Mouse (Mus musculus) bone marrow macrophage, adult 2 months (primary cell): ENCODE results near the gene Prkce. TPM values are rescaled to one million over a fixed set of nuclear protein-coding genes. Genes with fewer than 3 reads are reported as not detected.

Experiments used
- H3K27ac ChIP-seq: 2 replicates; pipeline ENCODE4 v1.5.1; 2012; ENCODE audit warnings: low read depth, low read length; ENCODE audit not compliant: insufficient read depth
- H3K4me1 ChIP-seq: 2 replicates; pipeline ENCODE4 v1.6.1; 2012; ENCODE audit warnings: low read length; ENCODE audit not compliant: control insufficient read depth, insufficient read depth
- H3K4me3 ChIP-seq: 2 replicates; pipeline ENCODE4 v1.5.1; 2012; ENCODE audit warnings: mild to moderate bottlenecking, low read length, moderate library complexity; ENCODE audit not compliant: insufficient read depth
- CTCF ChIP-seq: IDR thresholded peaks from 2 replicates; pipeline ENCODE4 v1.5.1; 2012; ENCODE audit warnings: low read depth, mild to moderate bottlenecking, low read length, moderate library complexity
- POLR2A ChIP-seq: IDR thresholded peaks from 2 replicates; pipeline ENCODE4 v1.6.1; 2012; ENCODE audit warnings: mild to moderate bottlenecking, low read depth, low read length, borderline replicate concordance
- polyA plus RNA-seq: library from polyadenylated mRNA; stranded (reverse); fragments of >200 nt; gene quantifications from 2 replicates; pipeline ENCODE4 v1.2.4, GENCODE M21; 2012; ENCODE audit not compliant: missing spikeins, insufficient read depth, insufficient read length

Gene Prkce
- polyA plus RNA-seq, 1 experiment = 1.8 TPM

GRCm38 (mm10) chr17:86170164-86170958 is 2.8 kb downstream of the Prkce start:
- no peak for TF ChIP-seq CTCF
- TF ChIP-seq POLR2A = no peak
- Histone ChIP-seq H3K4me3 (no peak overlapping the region), H3K4me1 (peaks cover 4% of the 10 kb centered on the region; the same call in 1 of the 2 replicates), H3K27ac (no peak overlapping the region)

GRCm38 (mm10) chr17:86175516-86175915 is 7.9 kb downstream of the Prkce start:
- H3K4me1 ChIP-seq = peaks cover 2% of the 10 kb centered on the region; the same call in 1 of the 2 replicates
- no peak overlapping the region for H3K27ac ChIP-seq
- no peak overlapping the region for H3K4me3 ChIP-seq
- TF ChIP-seq CTCF = no peak
- no peak for TF ChIP-seq POLR2A

GRCm38 (mm10) chr17:86176722-86177121 is 9.1 kb downstream of the Prkce start:
- H3K4me3 ChIP-seq = no peak overlapping the region
- no peaks in the 10 kb centered on the region for H3K4me1 ChIP-seq
- TF ChIP-seq CTCF (no peak), POLR2A (no peak)
- no peak overlapping the region for H3K27ac ChIP-seq

- no peak for TF ChIP-seq POLR2A
- no peak for TF ChIP-seq CTCF
- no peak overlapping the region for H3K4me3 ChIP-seq
Observed at GRCm38 (mm10) chr17:86183788-86184187, 16.2 kb downstream of the Prkce start.

GRCm38 (mm10) chr17:86184552-86185209 is 17.1 kb downstream of the Prkce start:
- TF ChIP-seq POLR2A = no peak
- no peak for TF ChIP-seq CTCF
- no peaks in the 10 kb centered on the region for H3K4me1 ChIP-seq
- H3K27ac ChIP-seq = no peak overlapping the region
- H3K4me3 ChIP-seq = no peak overlapping the region

More at GRCm38 (mm10) chr17:86183788-86184187, 16.2 kb downstream of the Prkce start:
- Histone ChIP-seq H3K4me1 (no peaks in the 10 kb centered on the region), H3K27ac (no peak overlapping the region)

GRCm38 (mm10) chr17:86185584-86185983 is 18.0 kb downstream of the Prkce start:
- Histone ChIP-seq H3K4me1 (no peaks in the 10 kb centered on the region), H3K27ac (no peak overlapping the region), H3K4me3 (no peak overlapping the region)
- TF ChIP-seq CTCF (no peak), POLR2A (no peak)

GRCm38 (mm10) chr17:86187777-86188176 is 20.2 kb downstream of the Prkce start:
- no peak overlapping the region for H3K4me3 ChIP-seq
- H3K27ac ChIP-seq = no peak overlapping the region
- no peak for TF ChIP-seq POLR2A
- no peak for TF ChIP-seq CTCF
- H3K4me1 ChIP-seq = no peaks in the 10 kb centered on the region

GRCm38 (mm10) chr17:86193979-86194378 is 26.4 kb downstream of the Prkce start:
- no peaks in the 10 kb centered on the region for H3K4me1 ChIP-seq
- TF ChIP-seq POLR2A (no peak), CTCF (no peak)

GRCm38 (mm10) chr17:86194921-86195320 is 27.3 kb downstream of the Prkce start:
- TF ChIP-seq POLR2A = no peak
- no peak for TF ChIP-seq CTCF
- no peak overlapping the region for H3K4me3 ChIP-seq
- no peaks in the 10 kb centered on the region for H3K4me1 ChIP-seq
- no peak overlapping the region for H3K27ac ChIP-seq

More at GRCm38 (mm10) chr17:86193979-86194378, 26.4 kb downstream of the Prkce start:
- no peak overlapping the region for H3K4me3 ChIP-seq
- no peak overlapping the region for H3K27ac ChIP-seq
